Comparison of ENCODE assay signal across 8 mouse cellular contexts in the genomic region with DNA sequence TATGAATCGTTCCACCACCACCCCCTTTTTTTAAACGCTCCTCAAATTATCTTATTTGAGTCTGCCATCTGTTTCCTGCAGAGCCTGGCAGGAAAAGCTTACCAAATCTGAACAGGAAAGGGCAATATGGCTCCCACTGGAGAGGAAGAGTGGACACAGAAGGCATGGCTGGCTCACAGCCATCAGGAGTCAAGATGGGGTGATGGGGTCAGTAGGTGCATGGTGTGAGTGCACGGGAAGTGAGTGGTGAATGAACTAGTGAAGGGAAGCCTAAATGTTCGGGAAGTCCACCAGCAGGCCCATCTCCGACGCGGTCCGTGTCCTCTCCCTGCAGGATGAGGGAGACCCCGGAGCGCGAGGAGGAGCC. TPM values are rescaled to one million over a fixed set of nuclear protein-coding genes. Genes with fewer than 3 reads are reported as not detected.
A peak's percentile ranks its signal among the peaks of the same experiment; 100 is the strongest.
DNase-seq lines count a peak whose midpoint lies in the region; ATAC-seq and TF ChIP-seq lines count a peak whose summit lies in the region.

No protein-coding gene starts in this region.

- peak overlapping the region; percentile 76 for H3K9ac ChIP-seq in hindbrain, embryonic 14.5 days
- peak overlapping the region; percentile 72 for H3K9ac ChIP-seq in limb, embryonic 15.5 days
- H3K9ac ChIP-seq in midbrain, embryonic 15.5 days, result peak overlapping the region; percentile 42

- H3K4me1 ChIP-seq in E14TG2a.4 (replicated peaks; ENCODE audit: low read depth, low read length), result peaks cover 38% of the 10 kb centered on the region
- no peaks in the 10 kb centered on the region for H3K4me1 ChIP-seq in embryonic fibroblast, embryonic 13.5 days (ENCODE audit: control insufficient read depth, insufficient read depth, low read length)
- peaks cover 40% of the 10 kb centered on the region for H3K4me1 ChIP-seq in hindbrain, embryonic 14.5 days (replicated peaks; ENCODE audit: control insufficient read depth, insufficient read depth, low read length)
- H3K4me1 ChIP-seq in limb, embryonic 15.5 days, result peaks cover 40% of the 10 kb centered on the region
- peaks cover 41% of the 10 kb centered on the region for H3K4me1 ChIP-seq in midbrain, embryonic 15.5 days

- no peak for ATAC-seq in hindbrain, embryonic 14.5 days (ENCODE audit: low FRiP score)
- no peak for ATAC-seq in limb, embryonic 15.5 days (ENCODE audit: insufficient number of reproducible peaks, low FRiP score, low TSS enrichment, low read depth)
- no peak for ATAC-seq in midbrain, embryonic 15.5 days (replicated peaks)

- H3K4me3 ChIP-seq in E14TG2a.4 (replicated peaks; ENCODE audit: low read length), result peak overlapping the region; percentile 71
- H3K4me3 ChIP-seq in embryonic fibroblast, embryonic 13.5 days (ENCODE audit: insufficient read depth, low read length), result 0 out of 2 replicates have a peak overlapping the region, but pooled peaks have one; percentile 0
- H3K4me3 ChIP-seq in hindbrain, embryonic 14.5 days (replicated peaks; ENCODE audit: low read length), result peak overlapping the region; percentile 50
- H3K4me3 ChIP-seq in limb, embryonic 15.5 days, result peak overlapping the region; percentile 62
- peak overlapping the region; percentile 46 for H3K4me3 ChIP-seq in midbrain, embryonic 15.5 days

- WGBS in hindbrain, embryonic 14.5 days, result 15% methylated on average over 11 of the region's 11 CpGs
- 20% methylated on average over 9 of the region's 11 CpGs for WGBS in limb, embryonic 15.5 days
- WGBS in midbrain, embryonic 15.5 days, result 15% methylated on average over 11 of the region's 11 CpGs

- no peak; the same call in 1 of the 2 replicates for TF ChIP-seq POLR2A in embryonic fibroblast, embryonic 13.5 days (IDR thresholded peaks at IDR 0.05; ENCODE audit: low read depth, low read length)

- no peak for TF ChIP-seq CTCF in E14TG2a.4 (conservative IDR thresholded peaks at IDR 0.05; ENCODE audit: low read length)
- TF ChIP-seq CTCF in embryonic fibroblast, embryonic 13.5 days (IDR thresholded peaks at IDR 0.05; ENCODE audit: borderline replicate concordance, insufficient read depth, low read length), result no peak

- peaks cover 64% of the 10 kb centered on the region for H3K27me3 ChIP-seq in E14TG2a.4 (ENCODE audit: insufficient read depth, low read length)
- no peaks in the 10 kb centered on the region for H3K27me3 ChIP-seq in hindbrain, embryonic 14.5 days (ENCODE audit: control insufficient read depth, insufficient read depth, low read length)
- no peaks in the 10 kb centered on the region for H3K27me3 ChIP-seq in limb, embryonic 15.5 days
- no peaks in the 10 kb centered on the region for H3K27me3 ChIP-seq in midbrain, embryonic 15.5 days (replicated peaks)

- DNase-seq in adrenal gland, postnatal 10 days, result peak; percentile 63
- DNase-seq in adrenal gland, postnatal 4 days (ENCODE audit: low spot score in 2 of 2), result no peak
- no peak for DNase-seq in hindbrain, embryonic 14.5 days (ENCODE audit: low spot score)
- no peak for DNase-seq in thymus, postnatal 10 days (ENCODE audit: low spot score in 2 of 2)

- H3K4me2 ChIP-seq in hindbrain, embryonic 14.5 days (replicated peaks), result peak overlapping the region; percentile 81
- H3K4me2 ChIP-seq in limb, embryonic 15.5 days, result peak overlapping the region; percentile 74
- peak overlapping the region; percentile 57 for H3K4me2 ChIP-seq in midbrain, embryonic 15.5 days

- H3K9me3 ChIP-seq in E14TG2a.4 (ENCODE audit: low read length), result peaks cover 3% of the 10 kb centered on the region; the same call in 1 of the 2 replicates
- no peaks in the 10 kb centered on the region for H3K9me3 ChIP-seq in hindbrain, embryonic 14.5 days (ENCODE audit: control insufficient read depth, low read length)
- no peaks in the 10 kb centered on the region for H3K9me3 ChIP-seq in limb, embryonic 15.5 days
- no peaks in the 10 kb centered on the region for H3K9me3 ChIP-seq in midbrain, embryonic 15.5 days

- H3K36me3 ChIP-seq in E14TG2a.4 (ENCODE audit: insufficient read depth, low read length), result peaks cover 15% of the 10 kb centered on the region
- peaks cover 9% of the 10 kb centered on the region for H3K36me3 ChIP-seq in hindbrain, embryonic 14.5 days (replicated peaks; ENCODE audit: control insufficient read depth, insufficient read depth)
- peaks cover 19% of the 10 kb centered on the region for H3K36me3 ChIP-seq in limb, embryonic 15.5 days
- no peaks in the 10 kb centered on the region for H3K36me3 ChIP-seq in midbrain, embryonic 15.5 days (replicated peaks)

- no peak overlapping the region for H3K27ac ChIP-seq in embryonic fibroblast, embryonic 13.5 days (ENCODE audit: insufficient read depth, low read length)
- peak overlapping the region; percentile 92 for H3K27ac ChIP-seq in hindbrain, embryonic 14.5 days
- peak overlapping the region; percentile 98 for H3K27ac ChIP-seq in limb, embryonic 15.5 days
- H3K27ac ChIP-seq in midbrain, embryonic 15.5 days, result peak overlapping the region; percentile 92

RNA-seq across cellular contexts. Expression of a gene that starts 2.1 kb away (rescaled TPM):
- total RNA-seq in adrenal gland, postnatal 10 days (2021), result 1 to 10 TPM in 1 of 2 experiments, under 1 TPM in 1; 0.99 to 1.2 TPM
- 1 to 10 TPM; 2.1 to 3.6 TPM for total RNA-seq in adrenal gland, postnatal 4 days (2021)
- not detected in 2 replicates for polyA plus RNA-seq in embryonic fibroblast, embryonic 13.5 days (2011; ENCODE audit: insufficient read length, low read depth, missing spikeins)
- 4.1 and 4.7 TPM in 2 replicates for polyA plus RNA-seq in hindbrain, embryonic 14.5 days (2014; fragmentation: Nextera tagmentation; extraction: Ambion mirVana)
- 0.46 and 1.3 TPM in 2 replicates for polyA plus RNA-seq in limb, embryonic 15.5 days (2015; fragmentation: Nextera tagmentation; extraction: Ambion mirVana)
- polyA plus RNA-seq in midbrain, embryonic 15.5 days (2015; fragmentation: Nextera tagmentation; extraction: Ambion mirVana), result 7.1 and 7.5 TPM in 2 replicates

RNA-seq across cellular contexts. Expression of a gene that starts 15.6 kb away (rescaled TPM):
- 100 to 1,000 TPM; 554 to 575 TPM for total RNA-seq in adrenal gland, postnatal 10 days (2021)
- total RNA-seq in adrenal gland, postnatal 4 days (2021), result 100 to 1,000 TPM; 720 TPM
- polyA plus RNA-seq in embryonic fibroblast, embryonic 13.5 days (2011; ENCODE audit: insufficient read length, low read depth, missing spikeins), result 1,504 and 1,592 TPM in 2 replicates
- polyA plus RNA-seq in hindbrain, embryonic 14.5 days (2014; fragmentation: Nextera tagmentation; extraction: Ambion mirVana), result 445 and 515 TPM in 2 replicates
- polyA plus RNA-seq in limb, embryonic 15.5 days (2015; fragmentation: Nextera tagmentation; extraction: Ambion mirVana), result 658 and 763 TPM in 2 replicates
- 382 and 405 TPM in 2 replicates for polyA plus RNA-seq in midbrain, embryonic 15.5 days (2015; fragmentation: Nextera tagmentation; extraction: Ambion mirVana)

Comparison
In these comparisons a context has a peak if more than half of its experiments do, and no peak if none do; other contexts are left out.
1. H3K4me3 ChIP-seq: peak in every context shown above with its lines; median percentile 71 in E14TG2a.4; 62 in limb, embryonic 15.5 days; 50 in hindbrain, embryonic 14.5 days; 46 in midbrain, embryonic 15.5 days; 0 in embryonic fibroblast, embryonic 13.5 days.